Mouse (Mus musculus) small intestine, adult 2 months (tissue): ENCODE data around the gene Slc35f3.

Experiments
- CTCF ChIP-seq: fragments of 200-500 bp; IDR thresholded peaks from 2 replicates; pipeline ENCODE4 v1.5.1; 2012; ENCODE audit warnings: low read depth, mild to moderate bottlenecking, control low read depth, inconsistent platforms, low read length, moderate library complexity, mixed read lengths; ENCODE audit not compliant: insufficient replicate concordance, insufficient read length; ENCODE audit errors: extremely low read depth
- POLR2A ChIP-seq: fragments of 200-500 bp; IDR thresholded peaks from 2 replicates; pipeline ENCODE4 v1.6.1; 2012; ENCODE audit warnings: low read depth, mild to moderate bottlenecking, control low read depth, inconsistent platforms, low read length, moderate library complexity

GRCm38 (mm10) chr8:126395917-126396316, 97.6 kb downstream of the Slc35f3 start:
- TF ChIP-seq POLR2A (no peak), CTCF (no peak)
